Mouse (Mus musculus) embryonic facial prominence, embryonic 14.5 days (tissue): ENCODE measurements around the gene Mrpl53. TPM values are rescaled to one million over a fixed set of nuclear protein-coding genes. Genes with fewer than 3 reads are reported as not detected.

Experiments
- ATAC-seq: fragments of 200-750 bp; cut with Nextera tagmentation; 2 replicates; pipeline ENCODE4 v1.8.0; 2017; ENCODE audit warnings: low read depth, moderate number of reproducible peaks, moderate TSS enrichment
- DNase-seq: peaks from one replicate; pipeline ENCODE4 v3.0.0-alpha.2; 2015; ENCODE audit warnings: low spot score
- H3K27ac ChIP-seq: fragments of 300-500 bp; sonication (generic); replicated peaks from 2 replicates; pipeline ENCODE4 v1.5.1; 2014; ENCODE audit warnings: low read depth, mild to moderate bottlenecking, low read length, moderate library complexity
- H3K27me3 ChIP-seq: fragments of 300-500 bp; sonication (generic); replicated peaks from 2 replicates; pipeline ENCODE4 v1.6.1; 2014; ENCODE audit warnings: low read length; ENCODE audit not compliant: control insufficient read depth, insufficient read depth
- H3K36me3 ChIP-seq: fragments of 300-500 bp; sonication (generic); 2 replicates; pipeline ENCODE4 v1.6.1; 2014; ENCODE audit warnings: low read length, mixed read lengths; ENCODE audit not compliant: control insufficient read depth, insufficient read depth
- H3K4me1 ChIP-seq: fragments of 300-500 bp; sonication (generic); 2 replicates; pipeline ENCODE4 v1.6.1; 2014; ENCODE audit warnings: antibody characterized with exemption, low read length; ENCODE audit not compliant: control insufficient read depth, insufficient read depth
- H3K4me2 ChIP-seq: fragments of 300-500 bp; sonication (generic); 2 replicates; pipeline ENCODE4 v1.6.1; 2014; ENCODE audit warnings: low read depth, mild to moderate bottlenecking, low read length, moderate library complexity, mixed read lengths
- H3K4me3 ChIP-seq: fragments of 300-500 bp; sonication (generic); 2 replicates; pipeline ENCODE4 v1.5.1; 2014; ENCODE audit warnings: low read depth, mild to moderate bottlenecking, low read length
- H3K9ac ChIP-seq: fragments of 300-500 bp; sonication (generic); 2 replicates; pipeline ENCODE4 v1.6.1; 2014; ENCODE audit warnings: low read depth, mild to moderate bottlenecking, low read length, moderate library complexity, mixed read lengths
- H3K9me3 ChIP-seq: fragments of 300-500 bp; sonication (generic); 2 replicates; pipeline ENCODE4 v1.6.1; 2016; ENCODE audit warnings: low read length; ENCODE audit not compliant: control insufficient read depth
- WGBS: fragments of 180-500 bp; shearing (Covaris S2); extraction: QIAGEN DNeasy Blood & Tissue Kit; methylation state at CpG from one replicate; pipeline ENCODE4 v1.1.7; 2014; 5-methylcytosine and 5-hydroxymethylcytosine counted together
- polyA plus RNA-seq: library from polyadenylated mRNA; unstranded; fragments of >200 nt; fragmentation: Nextera tagmentation; extraction: Ambion mirVana; gene quantifications from 2 replicates; pipeline ENCODE4 v1.2.1, GENCODE M21; 2014

Gene Mrpl53
- polyA plus RNA-seq, 1 experiment from 2014 or later = 145 TPM

DNA sequence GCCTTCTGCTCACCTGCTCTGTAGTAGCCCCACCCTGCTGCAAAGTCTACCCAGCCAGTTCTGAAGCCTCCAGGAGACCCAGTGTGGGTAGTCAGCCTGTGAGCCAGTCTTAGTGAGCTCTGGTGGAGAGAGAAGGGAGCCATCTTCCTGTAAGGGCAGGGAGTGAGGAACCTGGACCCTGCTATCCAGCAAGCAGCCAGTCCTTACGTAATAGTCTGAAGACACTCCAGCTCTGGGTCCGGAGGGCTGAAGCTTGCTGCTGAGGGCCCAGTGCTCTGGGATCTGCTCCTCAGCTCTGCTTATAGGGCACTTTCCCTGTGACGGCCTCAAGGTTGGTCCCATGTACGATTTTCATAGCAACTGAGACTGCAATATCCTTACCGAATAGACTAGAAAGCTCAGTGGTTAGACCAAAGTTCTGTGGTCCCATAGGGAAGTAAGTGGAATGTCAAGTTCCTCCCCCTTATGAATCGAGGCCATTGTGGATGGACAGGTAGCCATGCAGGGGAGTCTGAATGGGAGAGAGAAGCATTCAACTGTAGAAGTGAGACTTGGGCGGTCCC lies 26.2 kb downstream of the Mrpl53 start, which contains the start of gene Rtkn:
TSS of gene Rtkn (plus strand) at position 513 of the 563 bp plus-strand sequence.
- Histone ChIP-seq H3K27me3 (no peaks in the 10 kb centered on the region), H3K4me1 (peaks cover 37% of the 10 kb centered on the region), H3K4me3 (peak within 1 kb of the TSS; percentile 45), H3K4me2 (peak within 1 kb of the TSS; percentile 62), H3K9ac (peak within 1 kb of the TSS; percentile 74), H3K27ac (peak within 1 kb of the TSS; percentile 97), H3K36me3 (no peaks in the 10 kb centered on the region), H3K9me3 (no peaks in the 10 kb centered on the region)
- 57% methylated on average over 7 of the region's 7 CpGs for WGBS
- no peak for ATAC-seq
- DNase-seq = no peak

DNA sequence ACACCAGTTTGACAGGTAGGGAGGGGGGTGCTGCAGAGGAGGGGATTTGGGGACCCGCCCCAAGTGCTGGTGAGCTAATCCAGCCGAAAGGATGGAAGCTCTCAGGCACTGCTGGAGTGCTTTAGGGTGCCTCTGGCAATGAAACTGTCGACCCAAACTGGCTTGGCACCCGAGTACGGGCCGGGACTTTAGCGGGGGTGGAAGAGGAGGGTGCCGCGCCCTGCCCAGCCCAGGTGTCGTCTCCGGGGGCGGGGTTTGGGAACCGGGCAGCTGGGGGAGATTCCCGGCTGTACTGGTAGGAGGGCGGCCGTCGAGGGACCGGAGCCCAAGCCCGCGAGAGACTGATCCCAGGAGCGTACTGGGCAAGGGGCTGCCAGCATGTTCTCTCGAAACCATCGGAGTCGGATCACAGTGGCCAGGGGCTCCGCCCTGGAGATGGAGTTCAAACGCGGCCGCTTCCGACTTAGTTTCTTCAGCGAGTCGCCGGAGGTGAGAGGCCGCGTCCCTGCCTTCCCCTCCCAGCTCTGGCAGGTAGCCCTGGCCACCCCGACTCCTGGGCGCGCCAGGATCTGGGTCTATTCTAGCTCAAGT lies 26.8 kb downstream of the Mrpl53 start:
- peak overlapping the region; percentile 45 for H3K4me3 ChIP-seq
- peak overlapping the region; percentile 97 for H3K27ac ChIP-seq
- H3K27me3 ChIP-seq = no peaks in the 10 kb centered on the region
- H3K36me3 ChIP-seq = no peaks in the 10 kb centered on the region
- H3K4me2 ChIP-seq = peak overlapping the region; percentile 62
- no peaks in the 10 kb centered on the region for H3K9me3 ChIP-seq
- H3K9ac ChIP-seq = peak overlapping the region; percentile 74
- ATAC-seq = no peak; the same call in 1 of the 2 replicates
- DNase-seq = peak; percentile 68
- 4% methylated on average over 35 of the region's 37 CpGs for WGBS
- peaks cover 37% of the 10 kb centered on the region for H3K4me1 ChIP-seq

GRCm38 (mm10) chr6:83136291-83136880 lies 27.5 kb downstream of the Mrpl53 start:
- Histone ChIP-seq H3K4me1 (peaks cover 37% of the 10 kb centered on the region), H3K9ac (peak overlapping the region; percentile 74), H3K4me2 (peak overlapping the region; percentile 62), H3K36me3 (no peaks in the 10 kb centered on the region), H3K27ac (peak overlapping the region; percentile 97), H3K9me3 (no peaks in the 10 kb centered on the region), H3K4me3 (peak overlapping the region; percentile 45), H3K27me3 (no peaks in the 10 kb centered on the region)
- ATAC-seq = no peak
- DNase-seq = no peak
- WGBS = 16% methylated on average over 5 of the region's 5 CpGs

GRCm38 (mm10) chr6:83136881-83137575 lies 28.2 kb downstream of the Mrpl53 start:
- peak; percentile 94 for DNase-seq
- Histone ChIP-seq H3K36me3 (no peaks in the 10 kb centered on the region), H3K9me3 (no peaks in the 10 kb centered on the region), H3K4me3 (peak overlapping the region; percentile 45), H3K9ac (peak overlapping the region; percentile 74), H3K4me1 (peaks cover 42% of the 10 kb centered on the region), H3K4me2 (peak overlapping the region; percentile 62), H3K27ac (peak overlapping the region; percentile 97), H3K27me3 (no peaks in the 10 kb centered on the region)
- 1% methylated on average over 21 of the region's 26 CpGs for WGBS
- peak; percentile 86 for ATAC-seq

DNA sequence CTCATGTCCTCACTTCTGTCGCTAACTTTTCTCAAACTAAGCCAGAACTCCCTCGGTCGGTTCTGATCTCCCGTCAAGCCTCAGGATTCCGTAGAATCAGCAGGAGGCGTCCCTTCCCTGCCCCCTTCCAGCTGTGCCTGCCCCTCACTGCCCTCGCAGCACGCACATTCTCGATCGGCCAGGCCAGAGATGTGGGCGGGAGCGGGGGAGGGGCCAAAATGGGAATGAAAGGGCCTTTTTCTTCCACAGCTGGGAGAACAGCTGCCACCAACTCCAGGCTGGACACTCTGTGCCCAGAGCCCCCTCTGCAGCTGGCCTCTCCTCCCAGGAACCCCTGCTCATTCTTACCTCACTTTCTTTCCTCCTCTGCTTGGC lies 28.7 kb downstream of the Mrpl53 start:
- WGBS = 3% methylated on average over 6 of the region's 12 CpGs

GRCm38 (mm10) chr6:83138056-83138455 lies 29.2 kb downstream of the Mrpl53 start:
- peak overlapping the region; percentile 45 for H3K4me3 ChIP-seq
- ATAC-seq (peak; percentile 32), DNase-seq (peak; percentile 81)
- H3K36me3 ChIP-seq = no peaks in the 10 kb centered on the region
- peak overlapping the region; percentile 74 for H3K9ac ChIP-seq
- H3K27ac ChIP-seq = peak overlapping the region; percentile 97
- H3K27me3 ChIP-seq = no peaks in the 10 kb centered on the region
- no peaks in the 10 kb centered on the region for H3K9me3 ChIP-seq
- peak overlapping the region; percentile 62 for H3K4me2 ChIP-seq
- peaks cover 48% of the 10 kb centered on the region for H3K4me1 ChIP-seq
- WGBS = 2% methylated on average over 11 of the region's 11 CpGs

More for the DNA sequence above, 28.7 kb downstream of the Mrpl53 start:
- Histone ChIP-seq H3K9ac (peak overlapping the region; percentile 74), H3K4me3 (peak overlapping the region; percentile 45), H3K36me3 (no peaks in the 10 kb centered on the region), H3K4me1 (peaks cover 48% of the 10 kb centered on the region), H3K27ac (peak overlapping the region; percentile 97), H3K9me3 (no peaks in the 10 kb centered on the region), H3K27me3 (no peaks in the 10 kb centered on the region), H3K4me2 (peak overlapping the region; percentile 62)
- DNase-seq = peak; percentile 95
- peak; percentile 84 for ATAC-seq

- no peaks in the 10 kb centered on the region for H3K36me3 ChIP-seq
- ATAC-seq (no peak), DNase-seq (no peak)
- H3K4me3 ChIP-seq = no peak overlapping the region
- H3K4me1 ChIP-seq = peaks cover 45% of the 10 kb centered on the region
- H3K27ac ChIP-seq = no peak overlapping the region
- no peaks in the 10 kb centered on the region for H3K27me3 ChIP-seq
- no peaks in the 10 kb centered on the region for H3K9me3 ChIP-seq
- H3K4me2 ChIP-seq = no peak overlapping the region
- H3K9ac ChIP-seq = 0 out of 2 replicates have a peak overlapping the region, but pooled peaks have one; percentile 74
- WGBS = 80% methylated on average over 8 of the region's 8 CpGs
Measured at GRCm38 (mm10) chr6:83140044-83140443, 31.2 kb downstream of the Mrpl53 start.

GRCm38 (mm10) chr6:83141636-83142035 lies 32.8 kb downstream of the Mrpl53 start:
- Histone ChIP-seq H3K9me3 (no peaks in the 10 kb centered on the region), H3K4me2 (peak overlapping the region; percentile 70), H3K9ac (peak overlapping the region; percentile 62), H3K27ac (no peak overlapping the region), H3K4me1 (peaks cover 29% of the 10 kb centered on the region), H3K36me3 (peaks cover 10% of the 10 kb centered on the region; the same call in 1 of the 2 replicates), H3K4me3 (peak overlapping the region; percentile 28), H3K27me3 (no peaks in the 10 kb centered on the region)
- no peak for ATAC-seq
- 26% methylated on average over 4 of the region's 4 CpGs for WGBS
- DNase-seq = no peak
